Mouse (Mus musculus) pancreas, adult 10 weeks (tissue): ENCODE data around the gene Slc9a5. TPM values are rescaled to one million over a fixed set of nuclear protein-coding genes. Genes with fewer than 3 reads are reported as not detected.

Experiments
- polyA plus RNA-seq: library from polyadenylated mRNA; stranded (reverse); fragments of 350-450 nt; fragmentation: Illumina TruSeq; extraction: RNeasy Lipid Tissue Mini Kit (QIAGEN cat#74804); gene quantifications from one replicate; pipeline ENCODE4 v1.2.3, GENCODE M21; 2015; ENCODE audit warnings: low read depth, low replicate concordance; ENCODE audit not compliant: insufficient read depth

Gene Slc9a5
- polyA plus RNA-seq = 0.61 TPM

GRCm38 (mm10) chr8:105348450-105349095, at the start of gene Slc9a5:
TSS of gene Slc9a5 (plus strand) at chr8:105348843.

GRCm38 (mm10) chr8:105305211-105306145, 43.2 kb upstream of the Slc9a5 start, which contains the start of gene Elmo3:
TSS of gene Elmo3 (plus strand) at chr8:105305601.

DNA sequence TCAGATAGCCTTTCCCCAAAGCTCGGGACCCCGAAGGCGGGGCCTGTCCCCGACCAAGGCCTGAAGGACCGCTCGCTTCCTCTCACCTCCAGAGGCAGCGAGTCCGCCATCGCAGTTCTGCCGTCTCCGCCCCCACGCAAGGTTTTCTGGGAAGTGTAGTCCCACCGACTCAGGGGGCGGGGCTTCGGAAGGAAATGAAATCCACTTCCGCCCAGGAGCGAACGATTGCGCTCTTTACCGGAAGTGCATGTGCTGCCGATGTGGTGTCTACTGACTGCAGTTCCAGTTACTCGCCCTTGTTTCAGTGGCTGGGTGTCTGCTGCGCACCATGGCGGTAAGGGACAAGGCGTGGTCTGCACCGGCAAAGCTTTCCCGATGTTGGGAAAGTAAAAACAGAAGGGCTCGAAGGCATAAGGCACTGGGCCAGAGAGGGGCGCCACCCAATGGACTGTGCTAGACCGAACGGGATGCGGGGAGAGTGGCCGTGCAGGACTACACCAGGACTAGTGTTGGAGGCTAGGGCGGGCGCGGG, 22.4 kb upstream of the Slc9a5 start, which contains the start of the genes Lrrc29 and Tmem208:
Lrrc29 (minus strand) TSS at position 138 of the 532 bp plus-strand sequence.
Tmem208 (plus strand) TSS at position 214 of the 532 bp plus-strand sequence.

GRCm38 (mm10) chr8:105347428-105348221, 1.0 kb upstream of the Slc9a5 start, which contains the start of gene Fhod1:
TSS of gene Fhod1 (minus strand) at chr8:105347953.

DNA sequence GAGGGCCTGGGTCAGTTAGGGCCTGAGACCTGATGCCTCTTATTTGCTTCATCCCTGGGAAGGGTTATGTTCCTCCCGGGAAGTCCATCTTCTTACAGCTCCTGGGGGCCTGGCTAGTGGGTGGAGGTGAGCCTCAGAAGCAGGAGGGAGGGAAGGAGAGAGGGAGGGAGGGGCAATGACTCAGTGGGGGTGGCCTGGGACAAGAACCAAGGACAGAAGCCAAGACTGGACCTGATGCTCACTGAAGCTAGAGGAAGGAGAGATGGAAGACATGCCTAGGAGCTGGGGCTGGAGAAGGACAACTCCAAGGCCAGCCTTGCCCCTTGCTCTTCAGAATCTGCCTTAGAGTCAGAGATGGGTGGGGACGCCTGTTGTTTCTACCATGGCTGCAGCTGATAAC, 24.4 kb downstream of the Slc9a5 start, which contains the start of gene Plekhg4:
Plekhg4 (plus strand) TSS at position 243 of the 400 bp plus-strand sequence.

DNA sequence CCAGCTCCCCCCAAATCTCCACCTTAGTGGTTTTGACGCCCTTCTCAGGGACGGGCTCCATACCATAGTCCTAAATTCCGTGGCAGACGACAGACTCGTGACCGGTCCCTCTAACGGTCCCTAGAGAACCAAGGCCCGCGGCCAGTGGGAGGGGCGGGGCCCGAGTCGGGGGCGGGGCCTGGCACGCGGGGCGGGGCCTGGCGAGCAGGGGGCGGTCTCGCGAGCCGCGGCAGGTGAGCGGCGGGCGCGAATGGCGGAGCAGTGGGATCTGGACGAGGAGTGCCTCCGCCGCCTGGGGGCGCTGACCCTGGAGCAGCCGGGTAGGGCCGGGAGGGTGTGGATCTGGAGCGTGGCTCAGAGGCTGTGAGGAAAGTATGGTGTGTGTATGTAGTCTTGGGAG, 64.7 kb downstream of the Slc9a5 start, which contains the start of the genes Kctd19 and Lrrc36:
Kctd19 (minus strand) TSS at position 112 of the 400 bp plus-strand sequence.
Lrrc36 (plus strand) TSS at position 181 of the 400 bp plus-strand sequence.

Other genes with a start within 250 kb of the Slc9a5 start
- not detected for gene Ces4a, start 217.0 kb upstream of the Slc9a5 start, polyA plus RNA-seq
- 4.9 TPM for gene Cbfb, start 178.2 kb upstream of the Slc9a5 start, polyA plus RNA-seq
- gene D230025D16Rik, start 123.7 kb upstream of the Slc9a5 start, polyA plus RNA-seq = 9.7 TPM
- 3.1 TPM for gene B3gnt9, start 93.7 kb upstream of the Slc9a5 start, polyA plus RNA-seq
- 5.1 TPM for gene Tradd, start 84.2 kb upstream of the Slc9a5 start, polyA plus RNA-seq
- 1.3 TPM for gene Fbxl8, start 84.2 kb upstream of the Slc9a5 start, polyA plus RNA-seq
- gene Hsf4, start 79.0 kb upstream of the Slc9a5 start, polyA plus RNA-seq = 2.9 TPM
- 0.33 TPM for gene Nol3, start 72.7 kb upstream of the Slc9a5 start, polyA plus RNA-seq
- gene 4931428F04Rik, start 59.0 kb upstream of the Slc9a5 start, polyA plus RNA-seq = 0.63 TPM
- 5.2 TPM for gene Exoc3l, start 52.7 kb upstream of the Slc9a5 start, polyA plus RNA-seq
- gene E2f4, start 51.2 kb upstream of the Slc9a5 start, polyA plus RNA-seq = 15.0 TPM
- 15.3 TPM for gene Elmo3, start 43.2 kb upstream of the Slc9a5 start, polyA plus RNA-seq
- 2.0 TPM for gene Lrrc29, start 22.6 kb upstream of the Slc9a5 start, polyA plus RNA-seq
- gene Tmem208, start 22.5 kb upstream of the Slc9a5 start, polyA plus RNA-seq = 35.7 TPM
- 7.3 TPM for gene Fhod1, start 890 bp upstream of the Slc9a5 start, polyA plus RNA-seq
- gene Plekhg4, start 24.4 kb downstream of the Slc9a5 start, polyA plus RNA-seq = not detected
- gene Kctd19, start 64.7 kb downstream of the Slc9a5 start, polyA plus RNA-seq = not detected
- gene Lrrc36, start 64.7 kb downstream of the Slc9a5 start, polyA plus RNA-seq = 1.6 TPM
- 31.3 TPM for gene Tppp3, start 122.7 kb downstream of the Slc9a5 start, polyA plus RNA-seq
- 13.1 TPM for gene Zdhhc1, start 148.1 kb downstream of the Slc9a5 start, polyA plus RNA-seq
- not detected for gene Hsd11b2, start 169.9 kb downstream of the Slc9a5 start, polyA plus RNA-seq
- gene Atp6v0d1, start 217.2 kb downstream of the Slc9a5 start, polyA plus RNA-seq = 29.8 TPM